Mouse (Mus musculus): Measurements from ENCODE around the gene Sec62. TPM values are rescaled to one million over a fixed set of nuclear protein-coding genes. Genes with fewer than 3 reads are reported as not detected.

The Sec62 gene
- total and polyA plus RNA-seq, 3 experiments: 35.6 to 171 (median 75.4) TPM

DNA sequence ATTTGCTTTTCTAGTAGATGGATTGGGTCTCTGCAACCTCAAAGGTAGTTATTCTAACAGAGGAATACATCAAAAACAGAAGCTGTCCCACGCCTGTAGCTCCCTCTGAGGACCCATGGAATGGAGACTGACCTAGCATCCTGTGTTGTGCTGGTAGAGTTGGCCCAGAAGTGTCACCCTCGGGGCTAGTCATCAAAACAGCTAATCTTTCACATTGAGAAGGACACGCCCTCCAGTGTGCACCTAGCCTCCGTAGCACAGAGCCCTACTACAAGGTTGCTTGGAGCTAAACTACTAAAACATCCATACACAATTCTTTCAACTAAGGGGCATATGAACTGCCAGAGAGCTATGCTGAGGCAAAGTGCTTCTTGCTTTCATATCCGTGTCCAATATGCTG, 14.7 kb upstream of the Sec62 start:
- Histone ChIP-seq H3K9ac (ENCODE audit: control insufficient read depth, low read depth, low read length, poor library complexity, severe bottlenecking) (no peak overlapping the region), H3K9me3 (replicated peaks; ENCODE audit: insufficient read depth, low read length) (no peaks in the 10 kb centered on the region)
- TF ChIP-seq CTCF (IDR thresholded peaks at IDR 0.05 in 2 of 3, conservative IDR thresholded peaks at IDR 0.05 in 1 of 3; ENCODE audit: control insufficient read depth in 1 of 3, insufficient read depth in 1 of 3, low read depth in 2 of 3, low read length in 3 of 3, poor library complexity in 1 of 3, severe bottlenecking in 1 of 3) (no peak), UBTF (IDR thresholded peaks at IDR 0.05; ENCODE audit: borderline replicate concordance, insufficient read depth, low read depth, low read length) (no peak), ETS1 (IDR thresholded peaks at IDR 0.05; ENCODE audit: low read depth, low read length) (no peak), EP300 (IDR thresholded peaks at IDR 0.05; ENCODE audit: low read depth in 1 of 2, low read length in 2 of 2) (no peak), MEF2A (IDR thresholded peaks at IDR 0.05; ENCODE audit: extremely low read depth, insufficient replicate concordance, low read depth, low read length, poor library complexity, severe bottlenecking) (no peak), TCF12 (IDR thresholded peaks at IDR 0.05; ENCODE audit: low read depth, low read length) (no peak), MAX (IDR thresholded peaks at IDR 0.05; ENCODE audit: low read length) (no peak), POLR2AphosphoS2 (IDR thresholded peaks at IDR 0.05; ENCODE audit: low read length) (no peak), ELF1 (IDR thresholded peaks at IDR 0.05; ENCODE audit: low read depth, low read length) (no peak)

DNA sequence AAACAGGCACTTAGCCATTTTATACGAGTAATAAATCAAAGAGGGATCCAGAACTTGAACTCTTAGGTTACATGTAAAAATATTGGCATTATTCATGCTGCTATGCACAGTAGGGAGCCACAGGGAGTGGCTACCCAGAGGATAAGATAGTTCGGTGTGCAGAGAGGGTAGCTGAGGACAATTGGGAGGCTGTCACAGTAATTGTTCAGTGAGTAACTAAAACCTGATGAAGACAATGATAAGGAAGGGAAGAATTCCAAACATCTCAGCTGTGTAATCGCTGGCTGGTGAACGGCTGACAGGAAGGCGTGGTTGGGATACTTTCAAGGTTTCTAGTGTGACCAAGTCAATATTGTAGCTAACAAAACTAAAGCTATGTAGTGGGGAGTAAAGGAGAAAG, 4.1 kb upstream of the Sec62 start:
- DNase-seq (ENCODE audit: low read depth, low spot score): peak; percentile 54
- Histone ChIP-seq H3K36me3 (ENCODE audit: control insufficient read depth in 1 of 2, insufficient read depth in 2 of 2, low read length in 2 of 2) (peaks cover 0 to 18% of the 10 kb centered on the region in 2 experiments; a peak in 2 of 4 replicates), H3K4me3 (ENCODE audit: control insufficient read depth in 1 of 2, insufficient read depth in 1 of 2, low read depth in 2 of 2, low read length in 2 of 2) (peak overlapping the region in 1 of 2 experiments; percentile 21; a peak in 1 of 4 replicates), H3K27me3 (ENCODE audit: control insufficient read depth in 1 of 2, insufficient read depth in 2 of 2, low read length in 2 of 2) (no peaks in the 10 kb centered on the region), H3K4me1 (ENCODE audit: control insufficient read depth in 1 of 2, insufficient read depth in 2 of 2, low read length in 2 of 2) (peaks cover 10 to 16% of the 10 kb centered on the region in 2 experiments), H3K79me2 (ENCODE audit: control insufficient read depth, insufficient read depth, low read length, poor library complexity) (peaks cover 7% of the 10 kb centered on the region), H3K27ac (ENCODE audit: control insufficient read depth, low read depth, low read length) (no peak overlapping the region), H3K9me3 (replicated peaks; ENCODE audit: insufficient read depth, low read length) (no peaks in the 10 kb centered on the region), H3K9ac (ENCODE audit: control insufficient read depth, low read depth, low read length, poor library complexity, severe bottlenecking) (no peak overlapping the region)
- no peak for TF ChIP-seq CHD2 (IDR thresholded peaks at IDR 0.05; ENCODE audit: low read length)
- no peak for TF ChIP-seq USF2 (IDR thresholded peaks at IDR 0.05; ENCODE audit: borderline replicate concordance in 1 of 2, insufficient read depth in 1 of 2, low read depth in 1 of 2, low read length in 2 of 2)
- no peak for TF ChIP-seq UBTF (IDR thresholded peaks at IDR 0.05; ENCODE audit: borderline replicate concordance, insufficient read depth, low read depth, low read length)
- TF ChIP-seq SIN3A (IDR thresholded peaks at IDR 0.05; ENCODE audit: low read length): peak; percentile 59
- no peak for TF ChIP-seq ZNF384 (IDR thresholded peaks at IDR 0.05; ENCODE audit: low read depth, low read length)
- peak; percentile 62 to 65; a peak in 3 of 4 replicates for TF ChIP-seq EP300 (IDR thresholded peaks at IDR 0.05; ENCODE audit: low read depth in 1 of 2, low read length in 2 of 2)
- no peak for TF ChIP-seq MAFK (IDR thresholded peaks at IDR 0.05; ENCODE audit: borderline replicate concordance, low read depth, low read length)
- TF ChIP-seq ETS1 (IDR thresholded peaks at IDR 0.05; ENCODE audit: low read depth, low read length): peak; percentile 90
- peak; percentile 34 for TF ChIP-seq GATA1 (IDR thresholded peaks at IDR 0.05; ENCODE audit: low read depth, low read length)
- no peak for TF ChIP-seq NRF1 (IDR thresholded peaks at IDR 0.05; ENCODE audit: insufficient read depth, low read depth, low read length, poor library complexity, severe bottlenecking)
- TF ChIP-seq JUND (IDR thresholded peaks at IDR 0.05; ENCODE audit: low read depth, low read length): no peak

More for the DNA sequence above, 14.7 kb upstream of the Sec62 start:
- Histone ChIP-seq H3K4me1 (ENCODE audit: control insufficient read depth in 1 of 2, insufficient read depth in 2 of 2, low read length in 2 of 2) (0 out of 4 replicates have a peak, but pooled peaks cover 0 to 2% of the 10 kb centered on the region in 2 experiments), H3K4me3 (ENCODE audit: control insufficient read depth in 1 of 2, insufficient read depth in 1 of 2, low read depth in 2 of 2, low read length in 2 of 2) (no peak overlapping the region), H3K79me2 (ENCODE audit: control insufficient read depth, insufficient read depth, low read length, poor library complexity) (no peaks in the 10 kb centered on the region), H3K36me3 (ENCODE audit: control insufficient read depth in 1 of 2, insufficient read depth in 2 of 2, low read length in 2 of 2) (no peaks in the 10 kb centered on the region), H3K27me3 (ENCODE audit: control insufficient read depth in 1 of 2, insufficient read depth in 2 of 2, low read length in 2 of 2) (peaks cover 2 to 3% of the 10 kb centered on the region in 2 experiments; a peak in 3 of 4 replicates), H3K27ac (ENCODE audit: control insufficient read depth, low read depth, low read length) (no peak overlapping the region)
- no peak for DNase-seq (ENCODE audit: low read depth, low spot score)

All from MEL (cell line).